Mouse (Mus musculus) forelimb bud, embryonic 11.5 days (tissue): ENCODE data around the gene Tmem230.
A peak's percentile ranks its signal among the peaks of the same experiment; 100 is the strongest.
"Not testable (repeated sequence)": the region's sequence is repeated elsewhere in the genome, so short reads cannot be mapped to it uniquely, and the experiment has no call there.

Experiments
- DNase-seq: peaks from one replicate; pipeline ENCODE4 v3.0.0-alpha.2; 2012; ENCODE audit warnings: low read depth, low spot score

Gene Tmem230

GRCm38 (mm10) chr2:132272694-132273389 is 25.2 kb upstream of the Tmem230 start:
- no peak for DNase-seq

- no peak for DNase-seq
Observed at GRCm38 (mm10) chr2:132270331-132270951, 22.8 kb upstream of the Tmem230 start.

GRCm38 (mm10) chr2:132269217-132269616 is 21.6 kb upstream of the Tmem230 start:
- DNase-seq = no peak

GRCm38 (mm10) chr2:132266086-132266485 is 18.5 kb upstream of the Tmem230 start:
- DNase-seq = no peak

GRCm38 (mm10) chr2:132265196-132265595 is 17.6 kb upstream of the Tmem230 start:
- no peak for DNase-seq

- no peak for DNase-seq
Observed at GRCm38 (mm10) chr2:132264266-132264710, 16.7 kb upstream of the Tmem230 start.

- peak; percentile 36 for DNase-seq
Observed at GRCm38 (mm10) chr2:132263421-132264265, 16.0 kb upstream of the Tmem230 start.

- peak; percentile 99 for DNase-seq
Observed at GRCm38 (mm10) chr2:132262879-132263398, 15.3 kb upstream of the Tmem230 start, which contains the start of gene Cds2. Cds2 (plus strand) TSS chr2:132263148.

- no peak for DNase-seq
Observed at GRCm38 (mm10) chr2:132262175-132262574, 14.6 kb upstream of the Tmem230 start.

- DNase-seq = no peak
Observed at GRCm38 (mm10) chr2:132260601-132261000, 13.0 kb upstream of the Tmem230 start.

GRCm38 (mm10) chr2:132257350-132258068 is 9.9 kb upstream of the Tmem230 start:
- DNase-seq = no peak

- no peak for DNase-seq
Observed at GRCm38 (mm10) chr2:132253603-132254002, 6.0 kb upstream of the Tmem230 start.

GRCm38 (mm10) chr2:132252542-132253528 is 5.2 kb upstream of the Tmem230 start, which contains the start of gene Pcna:
Pcna (minus strand) TSS chr2:132253314.
- DNase-seq = peak; percentile 97

GRCm38 (mm10) chr2:132251911-132252310 is 4.3 kb upstream of the Tmem230 start:
- no peak for DNase-seq

- no peak for DNase-seq
Observed at GRCm38 (mm10) chr2:132243370-132243769, 4.2 kb downstream of the Tmem230 start.

- peak; percentile 30 for DNase-seq
Observed at GRCm38 (mm10) chr2:132240457-132240856, 7.2 kb downstream of the Tmem230 start.

GRCm38 (mm10) chr2:132239434-132239833 is 8.2 kb downstream of the Tmem230 start:
- not testable (repeated sequence) for DNase-seq

GRCm38 (mm10) chr2:132235975-132236374 is 11.6 kb downstream of the Tmem230 start:
- no peak for DNase-seq

GRCm38 (mm10) chr2:132235291-132235690 is 12.3 kb downstream of the Tmem230 start:
- DNase-seq = no peak
